Mouse (Mus musculus) hindbrain, embryonic 14.5 days (tissue): ENCODE measurements around the gene Speer4e. TPM values are rescaled to one million over a fixed set of nuclear protein-coding genes. Genes with fewer than 3 reads are reported as not detected.
"Not testable (repeated sequence)": the region's sequence is repeated elsewhere in the genome, so short reads cannot be mapped to it uniquely, and the experiment has no call there.

Experiments
- ATAC-seq: fragments of 200-750 bp; cut with Nextera tagmentation; 2 replicates; pipeline ENCODE4 v1.8.0; 2017; ENCODE audit warnings: moderate number of reproducible peaks, mild to moderate bottlenecking, moderate TSS enrichment, moderate library complexity; ENCODE audit not compliant: low FRiP score
- DNase-seq: peaks from one replicate; pipeline ENCODE4 v3.0.0-alpha.2; 2015; ENCODE audit warnings: low spot score
- H3K27ac ChIP-seq: fragments of 300-500 bp; sonication (generic); 2 replicates; pipeline ENCODE4 v1.5.1; 2014; ENCODE audit warnings: mild to moderate bottlenecking, moderate library complexity
- H3K27me3 ChIP-seq: fragments of 300-500 bp; sonication (generic); 2 replicates; pipeline ENCODE4 v1.6.1; 2014; ENCODE audit warnings: mild to moderate bottlenecking, low read length, mixed read lengths; ENCODE audit not compliant: control insufficient read depth, insufficient read depth
- H3K36me3 ChIP-seq: fragments of 300-500 bp; sonication (generic); replicated peaks from 2 replicates; pipeline ENCODE4 v1.6.1; 2014; ENCODE audit not compliant: control insufficient read depth, insufficient read depth
- H3K4me1 ChIP-seq: fragments of 300-500 bp; sonication (generic); replicated peaks from 2 replicates; pipeline ENCODE4 v1.6.1; 2014; ENCODE audit warnings: antibody characterized with exemption, low read length, mixed read lengths; ENCODE audit not compliant: control insufficient read depth, insufficient read depth
- H3K4me2 ChIP-seq: fragments of 300-500 bp; sonication (generic); replicated peaks from 2 replicates; pipeline ENCODE4 v1.6.1; 2014; ENCODE audit warnings: mild to moderate bottlenecking, moderate library complexity
- H3K4me3 ChIP-seq: fragments of 300-500 bp; sonication (generic); replicated peaks from 2 replicates; pipeline ENCODE4 v1.5.1; 2014; ENCODE audit warnings: mild to moderate bottlenecking, low read length
- H3K9ac ChIP-seq: fragments of 300-500 bp; sonication (generic); 2 replicates; pipeline ENCODE4 v1.6.1; 2014
- H3K9me3 ChIP-seq: fragments of 300-500 bp; sonication (generic); 2 replicates; pipeline ENCODE4 v1.6.1; 2016; ENCODE audit warnings: low read length; ENCODE audit not compliant: control insufficient read depth
- WGBS: fragments of 180-500 bp; shearing (Covaris S2); extraction: QIAGEN DNeasy Blood & Tissue Kit; methylation state at CpG from one replicate; pipeline ENCODE4 v1.1.7; 2014; 5-methylcytosine and 5-hydroxymethylcytosine counted together
- polyA plus RNA-seq: library from polyadenylated mRNA; unstranded; fragments of >200 nt; fragmentation: Nextera tagmentation; extraction: Ambion mirVana; gene quantifications from 2 replicates; pipeline ENCODE4 v1.2.1, GENCODE M21; 2014

Speer4e gene
- polyA plus RNA-seq: not detected in 2 replicates

GRCm38 (mm10) chr5:14938329-14938728 is at the start of gene Speer4e:
Gene Speer4e (minus strand): TSS chr5:14938429.
- not testable (repeated sequence) for H3K9ac ChIP-seq, ATAC-seq, H3K4me2 ChIP-seq, H3K4me1 ChIP-seq, H3K4me3 ChIP-seq, H3K36me3 ChIP-seq, H3K27me3 ChIP-seq, H3K9me3 ChIP-seq, DNase-seq, H3K27ac ChIP-seq
- 40% methylated on average over 1 of the region's 1 CpGs for WGBS

GRCm38 (mm10) chr5:14986649-14987387 is 48.6 kb upstream of the Speer4e start:
- not testable (repeated sequence) for H3K27ac ChIP-seq, H3K27me3 ChIP-seq, H3K36me3 ChIP-seq, H3K9ac ChIP-seq, H3K4me3 ChIP-seq, DNase-seq, H3K4me1 ChIP-seq, H3K4me2 ChIP-seq
- peak; percentile 82 for ATAC-seq
- WGBS: 37% methylated on average over 5 of the region's 6 CpGs
- H3K9me3 ChIP-seq: peaks cover 11% of the 10 kb centered on the region

GRCm38 (mm10) chr5:14978835-14979234 is 40.6 kb upstream of the Speer4e start, which contains the start of gene Gm10354:
Gene Gm10354 (minus strand): TSS chr5:14978935.
- H3K9ac ChIP-seq, H3K27ac ChIP-seq, DNase-seq, H3K36me3 ChIP-seq, ATAC-seq, H3K27me3 ChIP-seq, H3K4me2 ChIP-seq, H3K4me1 ChIP-seq, H3K4me3 ChIP-seq: not testable (repeated sequence)
- H3K9me3 ChIP-seq: peaks cover 27% of the 10 kb centered on the region
- no CpG with 5 or more reads among the region's 1 CpGs for whole genome bisulfite sequencing

GRCm38 (mm10) chr5:14977368-14977767 is 39.1 kb upstream of the Speer4e start:
- DNase-seq, ATAC-seq, H3K4me1 ChIP-seq, H3K4me2 ChIP-seq, H3K36me3 ChIP-seq, H3K9ac ChIP-seq, H3K4me3 ChIP-seq, H3K27ac ChIP-seq, H3K27me3 ChIP-seq: not testable (repeated sequence)
- peaks cover 38% of the 10 kb centered on the region for H3K9me3 ChIP-seq
- WGBS: 72% methylated on average over 4 of the region's 4 CpGs

GRCm38 (mm10) chr5:14975294-14975693 is 37.1 kb upstream of the Speer4e start:
- not testable (repeated sequence) for H3K4me1 ChIP-seq
- 68% methylated on average over 3 of the region's 4 CpGs for WGBS
- H3K9me3 ChIP-seq: peaks cover 49% of the 10 kb centered on the region

GRCm38 (mm10) chr5:14972841-14973240 is 34.6 kb upstream of the Speer4e start:
- H3K27ac ChIP-seq, H3K4me1 ChIP-seq, ATAC-seq, H3K36me3 ChIP-seq, DNase-seq, H3K4me3 ChIP-seq, H3K27me3 ChIP-seq, H3K9ac ChIP-seq, H3K4me2 ChIP-seq: not testable (repeated sequence)
- H3K9me3 ChIP-seq: peaks cover 36% of the 10 kb centered on the region
- WGBS: 80% methylated on average over 3 of the region's 3 CpGs

More at GRCm38 (mm10) chr5:14975294-14975693, 37.1 kb upstream of the Speer4e start:
- not testable (repeated sequence) for H3K4me3 ChIP-seq, H3K27me3 ChIP-seq, H3K9ac ChIP-seq, DNase-seq, H3K4me2 ChIP-seq, H3K36me3 ChIP-seq, ATAC-seq, H3K27ac ChIP-seq

- WGBS: 84% methylated on average over 13 of the region's 13 CpGs
- not testable (repeated sequence) for H3K36me3 ChIP-seq, ATAC-seq, DNase-seq, H3K4me3 ChIP-seq, H3K27me3 ChIP-seq, H3K9ac ChIP-seq, H3K27ac ChIP-seq, H3K4me1 ChIP-seq, H3K4me2 ChIP-seq
- H3K9me3 ChIP-seq: peaks cover 25% of the 10 kb centered on the region
Measured at GRCm38 (mm10) chr5:14963821-14964220, 25.6 kb upstream of the Speer4e start.

- not testable (repeated sequence) for H3K9ac ChIP-seq, H3K36me3 ChIP-seq, H3K4me3 ChIP-seq, DNase-seq, H3K27ac ChIP-seq, H3K4me1 ChIP-seq, H3K27me3 ChIP-seq, H3K4me2 ChIP-seq
- H3K9me3 ChIP-seq: peaks cover 29% of the 10 kb centered on the region
- 80% methylated on average over 4 of the region's 4 CpGs for WGBS
- ATAC-seq: 0 out of 2 replicates have a peak, but pooled peaks have one; percentile 77
Measured at GRCm38 (mm10) chr5:14961502-14961901, 23.3 kb upstream of the Speer4e start.

- not testable (repeated sequence) for H3K4me2 ChIP-seq
Measured at GRCm38 (mm10) chr5:14955928-14956706, 17.9 kb upstream of the Speer4e start.

More at GRCm38 (mm10) chr5:14955928-14956706, 17.9 kb upstream of the Speer4e start:
- not testable (repeated sequence) for H3K4me3 ChIP-seq, DNase-seq, H3K27ac ChIP-seq, H3K27me3 ChIP-seq, H3K9ac ChIP-seq, H3K36me3 ChIP-seq, H3K4me1 ChIP-seq
- H3K9me3 ChIP-seq: peaks cover 44% of the 10 kb centered on the region
- ATAC-seq: peak; percentile 64
- WGBS: 100% methylated on average over 1 of the region's 1 CpGs
